Mouse (Mus musculus): ENCODE results near the gene Lage3.
"Not testable (repeated sequence)": the region's sequence is repeated elsewhere in the genome, so short reads cannot be mapped to it uniquely, and the experiment has no call there.

The Lage3 gene

DNA sequence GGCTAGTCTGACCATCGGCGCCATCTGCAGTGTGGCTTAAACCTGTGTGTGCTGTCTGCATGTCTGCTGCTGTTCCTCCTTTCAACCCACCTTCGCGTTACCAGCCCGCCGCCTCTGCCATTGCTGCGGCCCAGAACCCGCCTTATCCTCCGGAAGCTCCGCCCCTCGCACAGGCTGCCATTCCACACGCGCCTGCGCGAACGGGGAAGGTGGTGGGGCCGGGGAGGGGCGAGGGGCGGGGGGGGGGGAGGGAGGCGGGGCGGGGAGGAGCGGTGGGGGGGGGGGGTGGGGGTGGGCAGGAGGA, at the start of gene Lage3:
Lage3 (minus strand) TSS at position 152 of the 304 bp plus-strand sequence.
- peak; percentile 87 to 91 for DNase-seq

DNA sequence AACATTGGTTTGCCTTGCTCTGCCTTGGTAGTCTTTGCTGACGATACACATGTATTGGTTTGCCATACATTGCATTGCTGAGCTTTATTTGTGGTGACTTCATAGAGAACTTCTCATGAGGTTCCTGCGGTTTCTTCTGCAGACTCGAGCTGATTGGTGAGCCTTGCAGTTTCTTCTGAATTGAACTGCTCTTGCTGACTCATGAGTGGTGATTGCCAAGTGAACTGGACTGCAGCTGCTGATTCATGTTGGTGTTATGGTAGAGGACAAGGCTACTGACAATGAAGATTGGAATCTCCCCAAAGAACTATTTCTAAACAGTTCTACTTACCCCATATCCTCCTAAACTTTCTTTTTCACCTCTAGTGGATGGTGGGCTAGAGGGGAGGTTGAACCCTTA, 46.7 kb upstream of the Lage3 start:
- no peak for DNase-seq

DNA sequence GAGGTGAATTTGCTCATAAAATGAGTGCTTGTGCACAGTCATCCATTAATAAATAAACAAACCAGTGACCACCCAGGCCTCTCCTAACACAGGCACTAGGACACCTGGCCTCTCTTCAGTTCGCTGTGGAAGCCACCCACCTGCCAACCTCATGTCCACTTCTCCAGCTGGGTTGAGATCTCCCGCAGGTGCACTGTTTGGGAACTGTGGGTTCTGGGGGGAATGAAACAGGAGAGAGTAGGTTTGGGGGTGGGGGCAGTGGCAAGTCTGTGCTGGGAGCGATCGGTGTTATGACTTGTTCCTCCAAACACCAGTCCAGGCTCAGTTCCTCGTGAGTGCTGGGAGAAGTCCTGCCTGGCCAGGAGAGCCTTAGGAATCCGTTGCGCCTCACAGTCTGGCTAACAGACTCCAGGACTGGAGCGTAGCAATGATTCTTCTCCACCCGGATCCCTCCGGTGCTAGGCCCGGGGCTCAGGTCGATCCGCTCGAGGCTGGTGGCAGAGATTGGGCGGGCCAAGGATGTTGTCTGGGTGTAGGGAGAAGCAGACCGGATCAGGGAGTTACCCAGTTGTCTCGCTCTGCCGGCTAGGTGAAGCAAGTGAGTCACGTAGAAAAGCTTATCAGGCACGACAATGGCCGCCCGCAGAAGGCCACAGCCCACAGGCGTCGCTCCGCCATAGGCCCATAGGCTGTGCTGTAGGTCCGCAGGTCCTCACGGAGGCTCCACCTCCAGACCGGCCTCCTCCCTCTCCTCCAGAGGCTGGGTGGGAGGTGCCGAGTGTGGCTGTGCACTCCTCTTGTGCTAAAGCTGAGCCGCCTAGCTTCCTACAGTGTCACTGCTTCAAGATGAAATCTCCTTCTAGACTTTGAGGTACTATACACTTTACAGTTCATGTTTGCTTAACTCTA, 39.4 kb upstream of the Lage3 start, which contains the start of the genes Fam3a and Ikbkg:
Fam3a (minus strand) TSS at position 738 of the 909 bp plus-strand sequence.
Ikbkg (plus strand) TSS at position 756 of the 909 bp plus-strand sequence.
- peak; percentile 83 to 91 for DNase-seq

DNA sequence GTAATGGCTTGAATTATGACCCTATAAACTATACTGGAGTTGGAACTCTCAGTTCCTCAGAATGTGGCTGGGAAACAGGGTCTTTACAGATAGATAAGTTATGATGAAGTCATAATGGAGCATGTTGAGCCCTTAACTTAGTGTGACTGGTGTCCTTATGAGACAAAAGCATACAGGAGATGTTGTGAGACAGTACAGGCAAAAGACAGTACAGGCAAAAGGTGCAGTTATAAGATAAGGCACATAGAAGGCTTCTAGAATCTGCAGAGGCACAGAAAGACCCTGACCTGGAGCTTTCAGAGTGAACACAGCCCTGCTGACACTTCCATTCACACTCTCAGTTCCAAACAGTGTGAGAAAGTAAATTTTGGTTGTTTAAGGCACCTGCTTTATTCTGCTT, 34.7 kb upstream of the Lage3 start:
- no peak for DNase-seq

DNA sequence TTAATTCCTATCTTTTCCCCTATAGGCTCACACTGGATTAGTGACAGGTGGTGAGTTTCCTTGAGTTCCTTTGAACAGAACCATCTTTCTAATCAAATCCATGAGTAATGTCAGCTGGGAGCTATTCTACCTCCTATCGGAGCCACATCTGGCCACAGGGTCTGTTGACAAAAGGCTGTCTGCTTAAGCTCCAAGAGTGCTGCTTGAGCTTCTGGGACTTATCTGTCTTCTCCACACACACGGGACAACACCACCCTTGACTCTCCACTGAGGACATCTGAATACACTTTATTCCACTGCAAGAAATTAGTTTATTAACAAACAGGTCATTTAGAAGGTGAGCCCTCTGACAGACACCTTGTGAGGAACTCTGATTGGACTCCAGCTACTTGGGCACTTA, 31.0 kb upstream of the Lage3 start:
- DNase-seq, result no peak

DNA sequence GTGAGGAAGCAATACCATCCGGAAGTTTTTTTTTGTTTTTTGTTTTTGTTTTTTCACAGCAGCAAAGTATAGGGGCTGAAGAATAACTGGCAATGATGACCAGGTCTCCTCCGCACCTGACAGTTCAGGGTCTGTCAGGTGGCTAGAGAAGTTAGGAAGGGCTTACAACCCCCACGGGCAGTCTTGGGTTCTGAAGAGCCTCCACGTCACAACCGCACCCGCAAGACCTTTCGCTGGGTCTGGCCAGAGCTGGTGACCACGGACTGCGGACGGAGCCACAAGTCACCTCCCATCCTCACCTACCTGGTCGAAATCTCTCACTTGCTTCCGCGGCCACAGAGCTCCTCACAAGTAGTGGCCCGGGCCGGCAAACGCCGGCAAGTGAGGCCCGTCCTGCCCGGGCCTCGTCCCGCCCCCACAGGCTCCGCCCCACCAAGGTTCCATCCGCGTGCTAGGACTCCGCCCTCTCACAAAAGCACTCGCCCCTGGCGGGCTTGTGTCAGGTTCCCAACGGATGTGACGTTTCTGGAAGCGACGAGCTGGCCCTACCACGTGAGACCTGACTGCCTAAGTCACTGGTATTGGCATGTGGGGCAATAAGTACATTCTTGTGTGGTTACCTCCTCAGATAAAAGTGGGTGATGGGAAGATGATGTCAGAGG, 19.6 kb upstream of the Lage3 start, which contains the start of the genes Ubl4a and Slc10a3:
Ubl4a (minus strand) TSS at position 331 of the 662 bp plus-strand sequence.
Slc10a3 (minus strand) TSS at position 462 of the 662 bp plus-strand sequence.
- peak; percentile 87 to 93 for DNase-seq

DNA sequence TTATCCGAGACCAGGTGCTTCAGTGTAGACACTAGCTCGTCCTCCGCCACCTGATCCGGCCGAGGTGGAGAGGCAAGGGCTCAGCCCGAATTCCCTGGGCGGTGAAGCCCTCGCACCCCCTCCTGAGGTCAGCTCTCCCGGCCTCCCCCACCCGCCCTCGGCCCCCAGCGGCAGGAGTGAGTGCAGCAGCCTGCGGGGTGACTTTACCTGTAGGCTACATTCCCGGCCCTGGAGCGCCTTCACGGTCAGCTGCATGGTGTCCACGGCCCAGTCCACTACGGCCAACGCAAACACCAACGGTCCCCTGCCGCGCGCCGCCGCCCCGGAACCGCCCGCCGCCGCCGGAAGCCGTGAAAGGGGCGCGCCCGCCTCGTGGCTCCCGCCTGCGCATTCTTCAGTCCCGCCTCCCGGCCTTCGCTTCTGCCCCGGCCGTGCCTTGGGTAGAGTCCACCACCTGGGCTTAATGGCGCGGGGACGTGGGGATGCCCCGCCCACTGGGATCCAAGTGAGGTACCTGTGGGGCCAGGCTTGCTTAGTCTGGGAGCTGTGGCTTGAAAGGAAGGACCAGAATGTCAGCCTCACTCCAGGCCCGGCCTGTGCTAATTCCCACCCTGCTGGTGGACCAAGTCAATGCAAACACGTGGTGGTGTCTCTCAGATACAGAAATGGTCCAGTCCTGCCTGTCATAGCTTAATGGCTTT, 14.9 kb upstream of the Lage3 start:
- peak; percentile 81 to 89 for DNase-seq

DNA sequence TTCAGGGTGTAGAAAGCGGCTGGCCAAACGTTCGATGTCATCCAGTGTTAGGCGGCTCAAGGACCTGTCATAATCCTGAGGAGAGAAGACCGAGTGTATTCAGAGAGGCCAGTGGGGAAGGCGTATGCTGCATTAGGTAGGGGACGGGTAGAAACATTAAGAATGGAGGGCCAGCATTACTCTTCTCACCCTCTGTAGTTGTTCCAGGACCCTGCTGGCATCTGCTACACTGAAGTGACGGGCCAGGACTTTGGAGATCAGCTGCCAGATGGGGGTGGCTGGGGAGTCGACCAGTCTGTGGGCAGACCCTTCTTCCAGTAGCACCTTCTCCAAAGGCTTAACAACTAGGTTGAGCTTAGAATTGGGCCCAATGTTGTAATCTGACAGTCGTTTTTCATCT, 14.1 kb upstream of the Lage3 start:
- DNase-seq, result no peak

DNA sequence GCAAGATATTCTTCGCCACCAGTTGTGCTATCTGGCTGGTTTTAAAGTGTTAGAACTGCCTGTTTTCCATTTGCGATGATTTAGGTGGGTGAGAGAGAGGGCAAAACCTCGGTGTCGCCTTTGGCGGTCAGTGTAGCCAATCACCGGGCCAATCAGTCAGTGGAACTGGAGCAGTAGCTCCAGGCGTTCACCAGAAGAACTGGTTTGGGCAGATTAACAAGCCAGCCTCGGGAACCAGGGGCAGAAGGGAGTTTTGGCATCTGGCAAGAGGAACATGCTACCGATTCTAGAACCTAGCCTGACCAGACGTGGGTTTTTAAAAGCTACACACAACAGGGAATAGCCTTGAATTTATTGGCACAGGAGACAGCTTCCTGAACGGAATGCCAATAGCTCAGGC, 5.8 kb upstream of the Lage3 start:
- peak in 1 of 2 experiments; percentile 24 for DNase-seq

DNA sequence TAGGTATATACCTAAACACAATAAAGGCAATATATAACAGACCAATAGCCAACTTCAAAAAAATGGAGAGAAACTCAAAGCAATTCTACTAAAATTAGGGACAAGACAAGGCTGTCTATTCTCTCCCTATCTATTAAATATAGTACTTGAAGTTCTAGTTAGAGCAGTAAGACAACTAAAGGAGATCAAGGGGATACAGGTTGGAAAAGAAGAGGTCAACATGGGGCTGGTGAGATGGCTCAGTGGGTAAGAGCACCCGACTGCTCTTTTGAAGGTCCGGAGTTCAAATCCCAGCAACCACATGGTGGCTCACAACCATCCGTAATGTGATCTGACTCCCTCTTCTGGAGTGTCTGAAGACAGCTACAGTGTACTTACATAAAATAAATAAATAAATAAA, 3.7 kb upstream of the Lage3 start:
- not testable (repeated sequence) for DNase-seq

DNA sequence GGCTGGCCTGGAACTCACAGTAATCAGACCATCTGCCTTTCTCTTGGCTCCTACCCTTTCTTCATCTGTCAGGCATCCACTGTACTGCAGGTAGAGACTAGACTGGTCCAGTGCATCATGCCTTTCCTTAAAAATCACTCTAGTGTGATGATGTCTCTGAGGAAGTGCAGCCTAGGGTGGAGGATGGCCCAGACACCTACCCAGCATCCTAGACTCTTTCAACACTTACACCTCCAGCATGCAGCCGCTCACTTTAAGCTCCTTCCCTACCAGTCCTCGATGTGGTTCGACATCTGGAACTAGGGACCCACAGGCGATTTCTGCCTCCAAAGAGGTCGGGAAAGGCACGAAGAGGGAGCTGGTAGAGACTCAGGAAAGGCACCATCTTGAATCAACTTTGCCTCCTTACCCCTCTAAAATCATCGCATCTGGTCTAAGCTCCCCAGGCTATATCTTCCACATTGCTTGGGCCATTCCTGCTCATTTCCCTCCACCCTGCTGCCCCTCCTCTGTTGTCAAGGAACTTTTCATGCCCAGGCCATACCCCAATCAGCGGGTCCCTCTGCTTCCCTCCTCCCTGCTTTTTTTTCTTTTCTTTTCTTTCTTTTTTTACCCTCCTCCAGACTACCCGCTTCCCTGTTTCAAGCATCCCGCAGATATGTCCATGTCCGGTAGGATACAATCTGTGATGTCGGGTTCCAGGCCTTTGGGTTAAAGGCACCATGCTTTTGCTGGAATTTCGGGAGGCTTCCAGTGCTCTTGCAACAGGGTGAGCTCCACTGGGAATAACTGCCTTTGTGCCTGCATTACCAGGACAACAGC, 562 bp downstream of the Lage3 start:
- no peak for DNase-seq

DNA sequence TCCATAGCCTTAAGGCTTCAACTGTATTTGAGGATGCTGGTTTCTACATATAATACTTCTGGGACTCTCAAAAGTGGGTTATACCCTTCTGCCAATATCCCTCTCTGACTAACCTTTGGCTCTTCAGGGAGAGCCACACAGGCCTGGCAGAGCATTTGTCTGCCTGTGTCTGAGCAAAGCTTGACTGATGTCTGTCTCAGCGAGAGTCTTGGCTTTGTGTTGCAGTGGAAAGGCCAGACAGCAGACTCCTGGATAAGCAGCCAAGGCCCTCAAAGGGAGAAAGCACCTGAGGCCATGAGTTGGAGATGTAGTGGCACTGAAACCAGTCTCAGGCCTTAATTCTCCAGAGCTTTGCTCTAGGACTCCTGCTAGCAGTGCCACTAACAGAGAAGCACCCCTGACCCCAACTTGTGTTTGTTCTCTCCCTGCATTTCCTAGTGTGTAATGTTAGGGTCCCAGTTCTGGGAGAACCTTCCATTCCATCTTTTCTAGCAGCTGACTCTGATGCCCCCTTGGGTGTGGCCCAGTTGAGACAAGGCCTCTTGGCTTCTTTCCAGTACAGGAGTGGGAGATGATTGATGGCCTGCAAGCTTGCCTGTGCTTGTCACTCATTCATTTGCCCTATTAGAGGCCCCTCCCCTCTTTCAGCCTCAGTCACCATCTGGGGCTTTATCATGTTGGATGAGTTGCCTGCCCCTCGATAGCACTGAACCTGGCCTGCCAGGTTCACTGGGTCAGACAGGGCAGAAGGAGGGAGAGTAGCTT, 23.1 kb downstream of the Lage3 start:
- no peak for DNase-seq

DNA sequence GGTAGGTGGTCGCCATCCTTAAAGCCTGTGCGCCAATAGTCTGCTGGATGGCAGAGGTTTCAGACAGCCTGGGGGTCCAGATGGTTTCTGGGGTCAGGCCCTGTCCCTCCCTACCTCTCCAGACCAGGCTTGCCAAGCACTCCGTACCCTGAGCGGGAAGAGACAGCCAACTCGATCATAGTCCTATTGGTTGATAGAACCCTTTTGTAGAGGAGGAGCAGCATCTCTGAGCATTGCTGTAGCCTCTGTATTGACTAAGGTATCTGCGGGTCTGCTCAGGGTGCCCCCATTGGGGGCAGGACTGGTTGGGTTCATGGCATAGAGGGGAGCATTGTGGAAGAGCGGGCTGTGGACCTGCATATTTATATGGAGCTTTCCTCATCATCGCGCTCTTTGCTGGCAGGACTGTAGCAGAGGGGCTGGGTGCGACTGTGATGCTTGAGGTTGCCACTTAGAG, 24.2 kb downstream of the Lage3 start:
- no peak for DNase-seq

DNA sequence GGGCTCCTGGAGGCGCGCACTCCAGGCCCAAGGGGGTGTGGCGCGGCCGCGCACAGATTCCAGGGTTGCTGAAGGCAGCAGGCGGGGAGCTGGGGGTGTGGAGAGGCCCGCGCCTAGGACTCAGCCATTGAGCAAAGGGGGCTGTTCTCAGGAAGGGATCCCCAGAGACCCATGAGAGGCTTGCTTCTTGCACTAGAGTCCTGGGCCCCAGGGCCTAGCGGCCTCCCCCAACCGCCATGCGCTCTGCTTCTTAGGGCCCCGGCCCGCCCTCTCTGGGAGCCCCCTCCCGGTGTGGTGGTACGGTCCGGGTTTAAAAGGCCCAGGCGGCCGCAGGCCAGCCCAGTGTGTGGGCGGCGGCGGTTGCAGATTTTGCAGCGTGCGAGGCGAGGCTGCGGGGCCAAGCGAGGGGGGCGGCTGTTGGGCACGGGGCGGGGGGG, 24.7 kb downstream of the Lage3 start, which contains the start of gene Plxna3:
Plxna3 (plus strand) TSS at position 342 of the 437 bp plus-strand sequence.
- DNase-seq, result peak; percentile 77 to 85

DNA sequence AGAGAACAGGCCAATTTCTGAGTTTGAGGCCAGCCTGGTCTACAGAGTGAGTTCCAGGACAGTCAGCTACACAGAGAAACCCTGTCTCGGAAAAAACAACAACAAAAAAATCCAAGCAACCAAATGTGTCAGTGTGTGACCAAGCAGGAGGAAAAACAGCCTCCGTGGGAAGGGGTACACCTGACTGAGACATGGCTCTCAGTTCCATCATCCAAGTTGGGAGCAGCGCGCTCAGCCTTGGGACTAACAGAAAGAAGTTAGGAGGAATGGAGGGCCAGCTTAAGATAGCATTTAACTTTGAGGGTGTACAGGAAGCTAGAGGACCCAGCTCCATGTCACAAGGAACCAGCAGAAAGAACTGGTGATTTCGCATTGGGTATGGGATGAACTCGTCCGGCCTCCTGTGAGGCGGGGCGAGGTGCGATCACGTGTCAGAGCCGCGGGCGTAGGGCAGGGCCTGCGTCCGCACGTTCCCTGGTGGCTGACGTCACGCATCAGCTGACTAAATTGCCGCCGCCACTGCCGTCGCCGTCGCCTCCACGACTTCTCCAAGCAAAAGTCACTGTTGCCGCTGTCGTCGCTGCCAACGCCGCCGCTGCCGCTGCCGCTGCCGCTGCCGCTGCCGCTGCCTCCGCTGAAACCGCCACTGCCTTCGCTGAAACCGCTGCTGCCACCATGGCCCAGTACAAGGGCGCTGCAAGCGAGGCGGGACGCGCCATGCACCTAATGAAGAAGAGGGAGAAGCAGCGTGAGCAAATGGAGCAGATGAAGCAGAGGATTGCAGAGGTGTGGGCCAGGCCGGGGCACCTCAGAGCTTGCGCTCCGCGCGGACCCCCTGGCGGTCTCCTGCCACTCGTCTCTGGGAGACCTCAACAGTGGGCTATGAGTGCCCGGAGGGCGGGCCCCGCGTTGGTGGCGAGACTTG, 40.6 kb downstream of the Lage3 start, which contains the start of gene Fam50a:
Fam50a (plus strand) TSS at position 494 of the 925 bp plus-strand sequence.
- DNase-seq, result peak; percentile 90 to 94

DNA sequence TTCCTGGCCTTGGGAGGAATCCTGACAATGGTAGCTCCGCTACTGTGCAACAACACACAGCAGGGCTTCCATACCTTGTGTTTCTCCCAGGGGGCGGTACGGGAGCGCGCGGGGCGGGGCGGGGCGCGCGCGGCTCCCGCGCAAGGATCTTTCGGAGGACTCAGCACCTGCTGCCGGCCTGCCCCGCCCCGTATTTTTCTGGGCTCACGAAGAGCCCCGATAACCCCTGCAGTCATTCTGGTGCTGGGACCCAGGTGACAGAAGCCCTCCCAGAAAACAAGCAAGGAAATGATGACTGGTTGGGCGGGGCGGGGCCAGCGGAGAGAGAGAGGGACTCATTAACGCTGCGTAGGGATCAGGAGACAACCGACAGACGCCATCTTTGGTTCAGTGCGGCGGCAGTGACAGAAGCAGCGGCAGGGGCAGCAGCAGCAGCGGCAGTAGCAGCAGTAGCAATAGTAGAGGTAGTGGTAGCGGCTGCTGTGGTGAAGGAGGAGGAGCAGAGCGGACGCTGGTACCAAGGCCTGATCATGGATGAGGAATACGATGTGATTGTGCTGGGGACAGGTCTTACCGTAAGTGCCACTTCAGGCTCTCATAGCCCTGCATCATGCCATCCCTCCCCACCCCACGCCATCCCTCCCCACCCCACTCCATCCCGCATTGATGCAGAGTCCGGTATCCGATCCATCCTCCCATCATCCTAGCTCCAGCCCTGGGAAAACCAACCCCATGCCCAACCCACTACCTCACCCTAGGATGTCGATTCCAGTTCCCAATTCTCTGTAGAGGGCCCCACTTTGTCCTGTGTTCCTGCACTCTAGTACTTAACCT, 48.3 kb downstream of the Lage3 start, which contains the start of gene Gdi1:
Gdi1 (plus strand) TSS at position 132 of the 834 bp plus-strand sequence.
- peak; percentile 79 to 88 for DNase-seq

Measured in kidney, postnatal 4 days (tissue).